Mouse (Mus musculus) hindbrain, postnatal 0 days (tissue): ENCODE data around the gene Tekt5. TPM values are rescaled to one million over a fixed set of nuclear protein-coding genes. Genes with fewer than 3 reads are reported as not detected.
A peak's percentile ranks its signal among the peaks of the same experiment; 100 is the strongest.

Experiments
- ATAC-seq: fragments of 200-750 bp; cut with Nextera tagmentation; 2 replicates; pipeline ENCODE4 v1.8.0; 2017; ENCODE audit warnings: mild to moderate bottlenecking, moderate TSS enrichment, moderate library complexity
- DNase-seq: peaks from one replicate; pipeline ENCODE4 v3.0.0-alpha.2; 2015; ENCODE audit warnings: low spot score
- H3K27ac ChIP-seq: fragments of 300-500 bp; sonication (generic); 2 replicates; pipeline ENCODE4 v1.5.1; 2014; ENCODE audit warnings: mild to moderate bottlenecking
- H3K27me3 ChIP-seq: fragments of 300-500 bp; sonication (generic); 2 replicates; pipeline ENCODE4 v1.6.1; 2014; ENCODE audit warnings: low read length, mixed read lengths; ENCODE audit not compliant: insufficient read depth
- H3K36me3 ChIP-seq: fragments of 300-500 bp; sonication (generic); 2 replicates; pipeline ENCODE4 v1.6.1; 2014; ENCODE audit warnings: low read length, mixed read lengths; ENCODE audit not compliant: insufficient read depth
- H3K4me1 ChIP-seq: fragments of 300-500 bp; sonication (generic); 2 replicates; pipeline ENCODE4 v1.6.1; 2014; ENCODE audit warnings: antibody characterized with exemption, low read length, mixed read lengths; ENCODE audit not compliant: insufficient read depth
- H3K4me2 ChIP-seq: fragments of 300-500 bp; sonication (generic); 2 replicates; pipeline ENCODE4 v1.6.1; 2014; ENCODE audit warnings: low read depth, mild to moderate bottlenecking, low read length, moderate library complexity, mixed read lengths
- H3K4me3 ChIP-seq: fragments of 300-500 bp; sonication (generic); 2 replicates; pipeline ENCODE4 v1.5.1; 2014; ENCODE audit warnings: low read length
- H3K9ac ChIP-seq: fragments of 300-500 bp; sonication (generic); replicated peaks from 2 replicates; pipeline ENCODE4 v1.6.1; 2014; ENCODE audit warnings: mild to moderate bottlenecking, low read length, moderate library complexity, mixed read lengths
- H3K9me3 ChIP-seq: fragments of 300-500 bp; sonication (generic); 2 replicates; pipeline ENCODE4 v1.6.1; 2016; ENCODE audit warnings: low read length, mixed read lengths
- CTCF ChIP-seq: IDR thresholded peaks from 2 replicates; pipeline ENCODE4 v1.5.1; 2016; ENCODE audit warnings: antibody characterized with exemption, control low read depth, low read depth
- WGBS: fragments of 180-500 bp; shearing (Covaris S2); extraction: QIAGEN DNeasy Blood & Tissue Kit; methylation state at CpG from one replicate; pipeline ENCODE4 v1.1.7; 2014; 5-methylcytosine and 5-hydroxymethylcytosine counted together
- polyA plus RNA-seq: library from polyadenylated mRNA; unstranded; fragments of >200 nt; fragmentation: Nextera tagmentation; extraction: Ambion mirVana; gene quantifications from 2 replicates; pipeline ENCODE4 v1.2.1, GENCODE M21; 2015
- total RNA-seq: library from RNA; depleted of rRNA; stranded (reverse); fragments of >200 nt; gene quantifications from 2 replicates; pipeline ENCODE4 v1.2.3, GENCODE M21; 2014

Tekt5 gene
- total and polyA plus RNA-seq, 2 experiments from 2014 or later = 10.2 to 28.2 TPM

- Histone ChIP-seq H3K36me3 (no peaks in the 10 kb centered on the region), H3K27ac (peak overlapping the region; percentile 56; the same call in 1 of the 2 replicates), H3K9me3 (no peaks in the 10 kb centered on the region), H3K27me3 (no peaks in the 10 kb centered on the region), H3K4me1 (no peaks in the 10 kb centered on the region), H3K4me2 (no peak overlapping the region), H3K9ac (no peak overlapping the region), H3K4me3 (no peak overlapping the region)
- TF ChIP-seq CTCF = no peak
- peak; percentile 65 for ATAC-seq
- peak; percentile 86 for DNase-seq
Measured at GRCm38 (mm10) chr16:10355004-10355403, 40.3 kb downstream of the Tekt5 start.

GRCm38 (mm10) chr16:10351050-10351636 is 44.1 kb downstream of the Tekt5 start:
- ATAC-seq = no peak
- no peaks in the 10 kb centered on the region for H3K27me3 ChIP-seq
- no peaks in the 10 kb centered on the region for H3K36me3 ChIP-seq
- DNase-seq = no peak
- H3K4me2 ChIP-seq = no peak overlapping the region
- TF ChIP-seq CTCF = no peak
- H3K4me3 ChIP-seq = no peak overlapping the region
- WGBS = 70% methylated on average over 9 of the region's 9 CpGs
- no peaks in the 10 kb centered on the region for H3K9me3 ChIP-seq
- no peak overlapping the region for H3K9ac ChIP-seq
- no peaks in the 10 kb centered on the region for H3K4me1 ChIP-seq
- no peak overlapping the region for H3K27ac ChIP-seq

GRCm38 (mm10) chr16:10349876-10350275 is 45.4 kb downstream of the Tekt5 start:
- no peak for TF ChIP-seq CTCF
- Histone ChIP-seq H3K9me3 (no peaks in the 10 kb centered on the region), H3K27me3 (no peaks in the 10 kb centered on the region), H3K9ac (no peak overlapping the region), H3K4me2 (no peak overlapping the region), H3K27ac (no peak overlapping the region), H3K4me3 (no peak overlapping the region), H3K36me3 (no peaks in the 10 kb centered on the region), H3K4me1 (no peaks in the 10 kb centered on the region)
- DNase-seq = peak; percentile 13
- 87% methylated on average over 10 of the region's 10 CpGs for WGBS
- 0 out of 2 replicates have a peak, but pooled peaks have one; percentile 57 for ATAC-seq

GRCm38 (mm10) chr16:10349436-10349835 is 45.9 kb downstream of the Tekt5 start:
- DNase-seq (peak; percentile 15), ATAC-seq (no peak)
- Histone ChIP-seq H3K27ac (no peak overlapping the region), H3K4me3 (no peak overlapping the region), H3K9ac (no peak overlapping the region), H3K4me1 (no peaks in the 10 kb centered on the region), H3K36me3 (no peaks in the 10 kb centered on the region), H3K27me3 (no peaks in the 10 kb centered on the region), H3K4me2 (no peak overlapping the region), H3K9me3 (no peaks in the 10 kb centered on the region)
- WGBS = 74% methylated on average over 5 of the region's 5 CpGs
- TF ChIP-seq CTCF = no peak

- H3K4me1 ChIP-seq = no peaks in the 10 kb centered on the region
- H3K36me3 ChIP-seq = no peaks in the 10 kb centered on the region
- ATAC-seq (peak; percentile 49; the same call in 1 of the 2 replicates), DNase-seq (peak; percentile 14)
- H3K4me3 ChIP-seq = no peak overlapping the region
- no peak overlapping the region for H3K27ac ChIP-seq
- no peak for TF ChIP-seq CTCF
- WGBS = 69% methylated on average over 7 of the region's 7 CpGs
- no peaks in the 10 kb centered on the region for H3K27me3 ChIP-seq
- no peak overlapping the region for H3K4me2 ChIP-seq
- H3K9ac ChIP-seq = no peak overlapping the region
- no peaks in the 10 kb centered on the region for H3K9me3 ChIP-seq
Measured at GRCm38 (mm10) chr16:10347551-10347950, 47.7 kb downstream of the Tekt5 start.

- H3K27me3 ChIP-seq = no peaks in the 10 kb centered on the region
- H3K4me1 ChIP-seq = no peaks in the 10 kb centered on the region
- DNase-seq (no peak), ATAC-seq (no peak)
- no peak overlapping the region for H3K4me3 ChIP-seq
- no peak overlapping the region for H3K9ac ChIP-seq
- H3K9me3 ChIP-seq = no peaks in the 10 kb centered on the region
- H3K27ac ChIP-seq = no peak overlapping the region
- TF ChIP-seq CTCF = no peak
- no peak overlapping the region for H3K4me2 ChIP-seq
- H3K36me3 ChIP-seq = no peaks in the 10 kb centered on the region
- whole genome bisulfite sequencing = 69% methylated on average over 4 of the region's 4 CpGs
Measured at GRCm38 (mm10) chr16:10341110-10341509, 54.2 kb downstream of the Tekt5 start.

- no peaks in the 10 kb centered on the region for H3K4me1 ChIP-seq
- WGBS = 92% methylated on average over 10 of the region's 10 CpGs
- no peak for ATAC-seq
- no peak overlapping the region for H3K27ac ChIP-seq
- DNase-seq = no peak
- TF ChIP-seq CTCF = no peak
- no peaks in the 10 kb centered on the region for H3K27me3 ChIP-seq
- no peak overlapping the region for H3K4me2 ChIP-seq
- H3K9me3 ChIP-seq = no peaks in the 10 kb centered on the region
- no peak overlapping the region for H3K9ac ChIP-seq
- H3K36me3 ChIP-seq = no peaks in the 10 kb centered on the region
- no peak overlapping the region for H3K4me3 ChIP-seq
Measured at GRCm38 (mm10) chr16:10339930-10340329, 55.4 kb downstream of the Tekt5 start.
